Mouse (Mus musculus): ENCODE measurements around the gene Rwdd2a.

DNA sequence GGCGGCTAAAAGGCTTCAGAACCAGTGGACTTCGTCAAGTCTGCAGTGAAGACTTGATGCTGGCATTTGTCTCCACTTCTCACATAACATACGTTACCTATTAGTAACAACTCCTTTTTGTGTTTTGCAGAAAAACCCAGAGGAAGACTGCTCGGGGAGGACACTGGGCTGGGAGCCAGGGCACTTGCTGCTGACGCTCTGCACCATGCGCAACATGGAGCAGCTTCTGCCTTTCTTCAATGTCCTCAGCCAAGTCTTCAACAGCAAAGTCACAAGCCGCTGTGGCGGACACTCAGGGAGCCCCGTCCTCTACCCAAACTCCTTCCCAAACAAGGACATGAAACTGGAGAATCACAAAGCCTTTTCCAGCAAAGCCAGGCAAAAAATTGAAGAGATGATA is 17.9 kb upstream of the Rwdd2a start:
- TF ChIP-seq CTCF (IDR thresholded peaks at IDR 0.05; ENCODE audit: insufficient read depth, low read depth, low read length), result no peak
- TF ChIP-seq POLR2A (IDR thresholded peaks at IDR 0.05; ENCODE audit: insufficient read depth, low read depth, low read length), result no peak
